Mouse (Mus musculus) forebrain, embryonic 13.5 days (tissue): ENCODE measurements around the gene Sept9. TPM values are rescaled to one million over a fixed set of nuclear protein-coding genes. Genes with fewer than 3 reads are reported as not detected.

Experiments used
- ATAC-seq: fragments of 200-750 bp; cut with Nextera tagmentation; 2 replicates; pipeline ENCODE4 v1.8.0; 2017
- H3K27ac ChIP-seq: fragments of 300-500 bp; sonication (generic); 2 replicates; pipeline ENCODE4 v1.5.1; 2015; ENCODE audit warnings: inconsistent platforms, mild to moderate bottlenecking, moderate library complexity
- H3K27me3 ChIP-seq: fragments of 300-500 bp; sonication (generic); 2 replicates; pipeline ENCODE4 v1.6.1; 2015; ENCODE audit warnings: mild to moderate bottlenecking, inconsistent platforms
- H3K36me3 ChIP-seq: fragments of 300-500 bp; sonication (generic); 2 replicates; pipeline ENCODE4 v1.6.1; 2015; ENCODE audit warnings: mild to moderate bottlenecking, inconsistent platforms; ENCODE audit not compliant: poor library complexity, severe bottlenecking
- H3K4me1 ChIP-seq: fragments of 300-500 bp; sonication (generic); 2 replicates; pipeline ENCODE4 v1.6.1; 2015; ENCODE audit warnings: inconsistent platforms
- H3K4me2 ChIP-seq: fragments of 300-500 bp; sonication (generic); 2 replicates; pipeline ENCODE4 v1.6.1; 2015; ENCODE audit warnings: inconsistent platforms, mild to moderate bottlenecking, moderate library complexity
- H3K4me3 ChIP-seq: fragments of 300-500 bp; sonication (generic); 2 replicates; pipeline ENCODE4 v1.5.1; 2015; ENCODE audit warnings: mild to moderate bottlenecking, inconsistent platforms
- H3K9ac ChIP-seq: fragments of 300-500 bp; sonication (generic); 2 replicates; pipeline ENCODE4 v1.6.1; 2015; ENCODE audit warnings: mild to moderate bottlenecking, inconsistent platforms
- H3K9me3 ChIP-seq: fragments of 300-500 bp; sonication (generic); replicated peaks from 2 replicates; pipeline ENCODE4 v1.6.1; 2016; ENCODE audit warnings: inconsistent platforms
- WGBS: fragments of 180-500 bp; shearing (Covaris S2); methylation state at CpG from one replicate; pipeline ENCODE4 v1.1.7; 2015; 5-methylcytosine and 5-hydroxymethylcytosine counted together
- polyA plus RNA-seq: library from polyadenylated mRNA; unstranded; fragments of >200 nt; fragmentation: Nextera tagmentation; extraction: Ambion mirVana; gene quantifications from 2 replicates; pipeline ENCODE4 v1.2.1, GENCODE M21; 2015

Sept9 gene
- polyA plus RNA-seq, 1 experiment from 2014 or later = 142 TPM

- Histone ChIP-seq H3K9ac (no peak overlapping the region), H3K27ac (no peak overlapping the region; the same call in 1 of the 2 replicates), H3K9me3 (no peaks in the 10 kb centered on the region), H3K4me2 (no peak overlapping the region), H3K4me1 (peaks cover 5% of the 10 kb centered on the region; the same call in 1 of the 2 replicates), H3K4me3 (no peak overlapping the region), H3K36me3 (no peaks in the 10 kb centered on the region), H3K27me3 (no peaks in the 10 kb centered on the region)
- no peak for ATAC-seq
- WGBS = 68% methylated on average over 19 of the region's 20 CpGs
These were observed 173.7 kb downstream of the Sept9 start for GRCm38 (mm10) chr11:117373195-117373594.

DNA sequence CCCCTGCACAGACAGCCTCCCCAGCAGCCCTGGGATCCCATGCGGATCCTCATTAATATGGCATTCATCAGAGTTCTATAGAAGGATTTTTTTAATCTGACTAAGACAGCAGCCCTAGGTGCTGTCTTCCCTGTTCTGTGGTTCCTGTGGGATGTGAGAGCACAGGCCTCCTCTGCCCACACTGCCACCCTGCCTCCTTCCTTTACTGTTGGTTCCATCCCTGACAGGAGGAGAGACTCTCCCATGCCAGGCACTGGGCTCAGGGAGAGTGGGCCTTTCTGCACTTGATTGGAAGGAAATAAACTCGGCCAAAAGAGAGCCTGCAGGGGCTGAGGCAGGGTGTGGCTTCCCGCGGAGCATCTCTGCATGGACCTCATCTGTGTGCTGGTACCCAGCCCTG lies 174.4 kb downstream of the Sept9 start:
- Histone ChIP-seq H3K27ac (no peak overlapping the region), H3K36me3 (no peaks in the 10 kb centered on the region), H3K9ac (no peak overlapping the region), H3K27me3 (no peaks in the 10 kb centered on the region), H3K9me3 (no peaks in the 10 kb centered on the region), H3K4me2 (no peak overlapping the region), H3K4me1 (peaks cover 5% of the 10 kb centered on the region; the same call in 1 of the 2 replicates), H3K4me3 (no peak overlapping the region)
- ATAC-seq = no peak
- 37% methylated on average over 4 of the region's 4 CpGs for WGBS

DNA sequence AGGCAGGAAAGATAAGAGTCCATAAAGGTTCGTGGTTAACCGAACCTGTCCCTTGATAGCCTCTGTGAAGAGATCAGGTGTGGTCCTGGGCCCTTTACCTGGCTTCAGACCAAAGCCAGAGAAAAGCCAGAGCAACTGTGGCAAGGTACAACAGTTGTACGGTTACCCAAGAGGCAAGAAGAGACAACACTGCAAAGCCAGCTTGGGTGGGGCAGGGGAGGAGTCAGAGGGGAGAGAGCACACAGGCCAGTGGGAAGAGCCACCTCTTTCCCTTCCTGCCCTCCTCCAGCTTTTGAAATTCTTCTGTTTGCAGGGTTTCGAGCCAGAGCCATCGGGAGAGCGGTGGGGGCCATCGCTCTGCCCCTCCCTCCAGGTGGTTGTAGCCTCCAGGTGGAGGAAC lies 174.8 kb downstream of the Sept9 start:
- no peaks in the 10 kb centered on the region for H3K9me3 ChIP-seq
- H3K27ac ChIP-seq = no peak overlapping the region
- H3K4me2 ChIP-seq = no peak overlapping the region
- WGBS = 59% methylated on average over 7 of the region's 7 CpGs
- H3K27me3 ChIP-seq = no peaks in the 10 kb centered on the region
- peaks cover 5% of the 10 kb centered on the region; the same call in 1 of the 2 replicates for H3K4me1 ChIP-seq
- no peaks in the 10 kb centered on the region for H3K36me3 ChIP-seq
- H3K9ac ChIP-seq = no peak overlapping the region
- no peak for ATAC-seq
- H3K4me3 ChIP-seq = no peak overlapping the region

GRCm38 (mm10) chr11:117379774-117380173 lies 180.3 kb downstream of the Sept9 start:
- H3K27me3 ChIP-seq = peaks cover 15% of the 10 kb centered on the region; the same call in 1 of the 2 replicates

DNA sequence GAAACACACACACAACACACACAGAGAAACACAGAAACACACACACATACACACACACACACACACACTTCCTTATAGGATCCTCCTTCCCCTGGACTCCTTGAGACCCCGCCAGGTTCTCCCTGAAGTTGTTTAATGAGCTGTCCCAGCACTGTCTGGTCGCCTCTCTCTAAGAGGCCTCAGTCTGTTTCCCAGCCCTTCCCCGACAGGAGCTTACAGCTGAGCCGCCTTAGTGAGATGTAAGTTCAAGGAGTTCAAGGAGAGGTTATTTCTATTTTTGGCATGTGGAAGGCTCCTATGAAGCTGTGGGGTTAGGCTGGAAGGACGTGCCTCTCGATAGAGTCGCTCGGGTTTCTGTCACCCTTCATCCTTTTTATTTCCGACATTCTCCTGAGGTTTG lies 184.8 kb downstream of the Sept9 start:
- Histone ChIP-seq H3K27me3 (peaks cover 26% of the 10 kb centered on the region), H3K9me3 (no peaks in the 10 kb centered on the region), H3K9ac (no peak overlapping the region), H3K4me2 (no peak overlapping the region), H3K4me1 (peaks cover 34% of the 10 kb centered on the region), H3K4me3 (no peak overlapping the region), H3K36me3 (no peaks in the 10 kb centered on the region), H3K27ac (no peak overlapping the region; the same call in 1 of the 2 replicates)
- ATAC-seq = no peak
- WGBS = 10% methylated on average over 9 of the region's 9 CpGs

More at GRCm38 (mm10) chr11:117379774-117380173, 180.3 kb downstream of the Sept9 start:
- Histone ChIP-seq H3K9ac (no peak overlapping the region), H3K9me3 (no peaks in the 10 kb centered on the region), H3K4me3 (no peak overlapping the region), H3K27ac (no peak overlapping the region), H3K4me2 (no peak overlapping the region), H3K4me1 (peaks cover 9% of the 10 kb centered on the region; the same call in 1 of the 2 replicates), H3K36me3 (no peaks in the 10 kb centered on the region)
- ATAC-seq = no peak
- WGBS = 78% methylated on average over 5 of the region's 5 CpGs

GRCm38 (mm10) chr11:117384897-117385296 lies 185.4 kb downstream of the Sept9 start:
- peaks cover 34% of the 10 kb centered on the region for H3K4me1 ChIP-seq
- ATAC-seq = peak; percentile 77
- WGBS = 2% methylated on average over 16 of the region's 16 CpGs
- H3K4me2 ChIP-seq = peak overlapping the region; percentile 30; the same call in 1 of the 2 replicates
- no peaks in the 10 kb centered on the region for H3K36me3 ChIP-seq
- no peak overlapping the region for H3K4me3 ChIP-seq
- peaks cover 26% of the 10 kb centered on the region for H3K27me3 ChIP-seq
- H3K27ac ChIP-seq = no peak overlapping the region
- H3K9ac ChIP-seq = no peak overlapping the region
- H3K9me3 ChIP-seq = no peaks in the 10 kb centered on the region

DNA sequence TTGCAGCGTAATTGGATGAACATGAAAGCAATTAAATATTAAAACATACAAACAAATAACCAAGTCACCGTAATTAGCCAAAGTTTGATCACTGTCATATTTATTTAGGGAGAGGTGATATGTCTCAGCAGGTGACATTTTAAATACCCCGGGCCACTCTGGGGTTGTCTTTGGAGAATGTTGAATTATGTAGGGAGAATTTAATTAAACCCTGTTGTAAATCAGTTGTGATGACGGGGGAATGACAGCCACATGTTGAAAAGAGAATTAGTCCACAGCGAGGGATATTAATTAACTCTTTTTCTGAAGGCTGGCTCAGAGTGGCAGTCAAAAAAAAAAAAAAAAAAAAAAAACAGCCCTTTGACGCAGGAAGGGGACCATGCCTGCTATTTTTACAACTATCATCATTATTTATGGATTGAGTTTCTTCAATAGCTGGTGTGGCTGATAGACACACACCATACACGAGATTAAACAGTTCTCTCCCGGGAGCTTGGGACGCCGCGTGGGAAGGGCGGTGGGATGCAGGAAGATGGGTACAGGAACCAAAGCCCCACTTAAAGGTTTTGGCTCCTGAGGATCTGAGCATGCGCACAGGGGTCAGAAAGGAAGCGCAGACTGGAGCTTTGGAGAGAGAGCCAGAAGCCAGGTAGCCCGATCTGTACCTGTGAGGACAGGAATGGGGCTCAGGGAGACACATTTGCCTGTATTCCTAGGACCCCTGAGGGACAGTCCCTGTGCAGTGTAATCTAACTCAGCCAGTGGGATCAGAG lies 186.1 kb downstream of the Sept9 start:
- H3K4me3 ChIP-seq = no peak overlapping the region
- WGBS = 32% methylated on average over 15 of the region's 15 CpGs

DNA sequence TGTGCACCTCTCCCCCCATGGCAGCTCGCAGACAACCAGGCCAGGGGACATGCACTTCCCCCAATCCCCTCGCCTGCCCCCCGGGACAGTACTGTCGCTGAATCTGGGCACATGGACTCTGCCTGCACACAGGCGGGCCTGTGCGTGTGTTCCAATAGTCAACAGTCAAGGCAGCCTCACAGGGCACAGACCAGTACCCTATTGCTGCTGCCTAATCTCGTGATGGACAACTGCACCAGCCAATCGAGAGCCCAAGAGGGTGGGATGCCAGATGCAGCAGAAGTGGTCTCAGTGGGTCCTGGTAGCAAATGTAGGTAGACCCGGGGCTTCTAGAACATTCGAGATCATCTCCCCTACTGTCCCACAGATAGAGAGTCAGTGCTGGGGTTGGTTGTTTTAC lies 187.8 kb downstream of the Sept9 start:
- Histone ChIP-seq H3K36me3 (no peaks in the 10 kb centered on the region), H3K4me1 (peaks cover 34% of the 10 kb centered on the region), H3K9ac (no peak overlapping the region), H3K4me3 (no peak overlapping the region), H3K27ac (no peak overlapping the region), H3K4me2 (no peak overlapping the region), H3K27me3 (peaks cover 18% of the 10 kb centered on the region), H3K9me3 (no peaks in the 10 kb centered on the region)
- WGBS = 72% methylated on average over 10 of the region's 10 CpGs
- no peak for ATAC-seq

More for the DNA sequence above, 186.1 kb downstream of the Sept9 start:
- peaks cover 23% of the 10 kb centered on the region for H3K27me3 ChIP-seq
- H3K4me1 ChIP-seq = peaks cover 34% of the 10 kb centered on the region
- no peak for ATAC-seq
- H3K4me2 ChIP-seq = peak overlapping the region; percentile 30
- no peak overlapping the region for H3K9ac ChIP-seq
- no peaks in the 10 kb centered on the region for H3K36me3 ChIP-seq
- no peaks in the 10 kb centered on the region for H3K9me3 ChIP-seq
- no peak overlapping the region for H3K27ac ChIP-seq

DNA sequence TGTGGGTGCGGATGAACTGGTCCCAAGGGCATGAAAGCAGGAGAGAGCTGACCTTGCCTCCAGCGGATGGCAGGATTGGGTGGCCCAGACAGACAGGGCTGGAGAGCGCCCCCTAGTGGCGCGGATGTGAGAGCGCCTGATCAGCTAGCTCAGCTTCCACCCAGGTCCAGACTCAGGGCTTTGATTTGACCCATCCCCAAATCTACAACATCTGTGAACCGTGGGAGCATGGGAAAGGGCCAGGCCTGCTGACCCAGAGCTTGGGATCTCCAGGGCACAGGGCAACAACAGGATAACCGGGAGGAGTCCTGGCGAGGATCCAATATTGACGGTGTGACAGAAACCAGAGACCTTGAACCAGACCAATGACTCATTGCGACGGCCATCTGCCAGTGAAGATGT lies 190.5 kb downstream of the Sept9 start:
- no peak overlapping the region for H3K4me3 ChIP-seq
- no peak overlapping the region for H3K27ac ChIP-seq
- H3K4me1 ChIP-seq = peaks cover 38% of the 10 kb centered on the region
- no peaks in the 10 kb centered on the region for H3K36me3 ChIP-seq
- H3K9me3 ChIP-seq = no peaks in the 10 kb centered on the region
- no peak for ATAC-seq
- H3K27me3 ChIP-seq = peaks cover 20% of the 10 kb centered on the region
- H3K9ac ChIP-seq = no peak overlapping the region
- H3K4me2 ChIP-seq = no peak overlapping the region
- WGBS = 35% methylated on average over 12 of the region's 12 CpGs

DNA sequence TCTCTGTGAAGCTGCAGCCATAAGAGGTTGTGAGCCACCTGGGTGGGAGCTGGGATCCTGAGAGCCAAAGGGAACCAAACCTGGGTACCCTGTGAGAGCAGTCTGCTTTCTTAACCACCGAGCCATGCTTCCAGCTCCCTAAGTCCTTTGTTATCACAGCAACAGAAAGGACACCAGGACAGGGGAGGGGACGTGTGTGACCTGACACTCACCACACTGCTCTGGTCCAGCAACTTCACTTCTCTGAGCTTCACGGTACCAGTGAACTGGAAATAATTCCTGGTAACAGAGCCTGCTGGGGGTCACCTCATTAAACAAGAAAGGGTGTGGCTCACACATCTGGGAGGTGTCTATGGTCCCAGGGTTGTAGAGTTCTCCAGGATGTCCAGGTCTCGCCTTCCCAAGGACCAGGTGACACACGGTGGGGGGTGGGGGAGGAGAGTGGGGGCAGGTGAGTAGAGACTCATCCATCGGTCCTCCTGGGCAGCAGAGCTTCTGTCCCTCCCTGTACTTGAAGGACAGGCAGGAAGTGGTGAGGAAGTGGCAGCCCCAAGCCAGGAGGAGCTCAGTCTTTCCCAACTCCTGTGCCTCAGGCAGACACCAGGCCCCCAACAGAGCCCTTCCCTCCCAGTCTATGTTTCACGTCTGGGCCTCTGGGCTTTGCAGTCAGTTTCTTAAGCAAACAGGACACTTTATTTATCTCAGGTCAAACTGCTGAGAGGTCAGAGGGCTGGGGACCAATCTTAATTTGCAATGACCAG lies 191.5 kb downstream of the Sept9 start:
- H3K27ac ChIP-seq = no peak overlapping the region
- H3K36me3 ChIP-seq = no peaks in the 10 kb centered on the region
- H3K9ac ChIP-seq = no peak overlapping the region
- peaks cover 18% of the 10 kb centered on the region for H3K27me3 ChIP-seq
- H3K9me3 ChIP-seq = no peaks in the 10 kb centered on the region
- WGBS = 31% methylated on average over 7 of the region's 7 CpGs
- no peak overlapping the region for H3K4me3 ChIP-seq
- peaks cover 37% of the 10 kb centered on the region for H3K4me1 ChIP-seq
- no peak overlapping the region for H3K4me2 ChIP-seq
- ATAC-seq = no peak

DNA sequence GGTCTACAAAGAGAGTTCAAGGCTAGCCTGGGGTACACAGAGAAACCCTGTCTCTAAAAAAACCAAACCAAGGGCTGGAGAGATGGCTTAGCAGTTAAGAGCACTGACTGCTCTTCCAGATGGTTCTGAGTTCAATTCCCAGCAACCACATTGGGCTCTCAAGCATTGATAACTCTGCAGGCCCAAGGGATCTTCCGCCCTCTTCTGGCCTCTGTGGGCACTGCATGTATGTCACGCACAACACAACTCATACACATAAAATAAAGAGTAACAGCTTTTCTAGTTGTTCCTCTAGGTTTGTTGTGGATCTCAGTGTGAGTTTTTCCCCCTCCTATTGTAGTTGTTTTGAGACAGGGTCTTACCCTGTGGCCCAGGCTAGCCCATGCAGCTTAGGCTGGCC lies 192.8 kb downstream of the Sept9 start:
- Histone ChIP-seq H3K4me2 (no peak overlapping the region), H3K27ac (no peak overlapping the region), H3K4me1 (peaks cover 25% of the 10 kb centered on the region), H3K9ac (no peak overlapping the region), H3K36me3 (no peaks in the 10 kb centered on the region), H3K9me3 (no peaks in the 10 kb centered on the region), H3K4me3 (no peak overlapping the region), H3K27me3 (peaks cover 16% of the 10 kb centered on the region; the same call in 1 of the 2 replicates)
- no peak for ATAC-seq
- 83% methylated on average over 2 of the region's 2 CpGs for WGBS

DNA sequence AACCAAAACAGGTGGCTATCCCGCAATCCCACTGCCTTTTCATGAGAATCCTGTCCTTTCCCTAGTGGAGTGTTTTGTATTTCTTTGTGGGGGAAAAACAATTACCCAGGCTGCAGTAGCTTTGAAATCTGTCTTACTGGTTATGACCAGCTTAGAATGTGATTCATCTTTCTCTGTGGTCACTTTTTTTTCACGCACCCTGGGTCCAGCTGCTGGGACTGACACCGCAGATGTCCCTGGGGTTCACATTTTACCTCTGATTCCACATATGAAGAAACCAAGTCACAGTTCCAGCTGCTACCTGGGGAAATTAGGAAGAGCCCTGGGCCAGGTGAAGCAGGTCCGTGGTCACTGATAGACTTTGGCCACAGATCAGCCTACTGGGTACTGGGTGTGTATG lies 194.3 kb downstream of the Sept9 start:
- Histone ChIP-seq H3K27ac (peak overlapping the region; percentile 44; the same call in 1 of the 2 replicates), H3K9ac (no peak overlapping the region; the same call in 1 of the 2 replicates), H3K36me3 (no peaks in the 10 kb centered on the region), H3K4me2 (peak overlapping the region; percentile 84), H3K27me3 (peaks cover 11% of the 10 kb centered on the region; the same call in 1 of the 2 replicates), H3K4me3 (no peak overlapping the region), H3K9me3 (no peaks in the 10 kb centered on the region), H3K4me1 (peaks cover 30% of the 10 kb centered on the region)
- WGBS = 67% methylated on average over 4 of the region's 4 CpGs
- no peak for ATAC-seq
